Mouse (Mus musculus): Measurements from ENCODE around the gene Creb3. TPM values are rescaled to one million over a fixed set of nuclear protein-coding genes. Genes with fewer than 3 reads are reported as not detected.

The Creb3 gene
- total RNA-seq (2014; rRNA removed) (45.4 and 50.4 TPM in 2 replicates), polyA plus RNA-seq (2015; fragmentation: Nextera tagmentation; extraction: Ambion mirVana) (85.2 and 91.2 TPM in 2 replicates)

DNA sequence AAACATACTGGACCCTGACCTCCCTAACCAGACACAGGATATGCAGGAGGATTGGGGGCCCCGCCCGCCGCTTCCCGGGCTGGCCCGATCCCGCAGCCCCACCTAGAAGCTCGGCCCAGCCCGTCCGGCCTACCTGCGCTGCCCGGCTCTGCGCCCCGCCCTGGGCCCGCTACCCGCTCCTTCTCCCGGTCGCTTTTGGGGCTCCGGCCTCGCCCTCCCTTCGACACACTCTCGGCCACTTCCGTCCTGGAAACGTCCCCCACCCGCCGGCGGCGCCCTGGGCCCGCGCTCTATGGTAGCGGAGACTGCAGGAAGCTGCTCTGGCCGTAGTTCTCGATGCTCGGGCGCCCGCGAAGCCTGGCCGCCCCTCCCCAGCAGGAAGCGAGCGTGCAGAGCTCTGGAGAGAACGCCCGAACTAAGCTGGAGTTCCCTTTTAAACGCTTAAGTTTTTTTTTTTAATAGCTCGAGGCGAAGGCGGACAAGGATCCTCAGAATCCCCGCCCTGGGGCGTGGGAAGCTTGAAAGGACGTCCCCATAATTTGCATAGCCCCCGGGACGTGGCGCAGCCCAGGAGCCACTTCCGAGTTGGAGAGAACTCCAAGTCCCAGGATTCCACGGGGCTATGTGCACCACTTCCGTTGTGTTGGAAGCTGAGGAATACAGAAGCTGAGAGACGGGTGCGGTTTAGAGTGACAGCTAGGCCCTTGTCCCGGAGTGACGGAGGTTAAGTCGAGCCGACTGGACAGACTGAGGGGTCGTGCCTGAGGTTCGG, at the start of gene Creb3, which contains the start of gene Tln1:
Gene Creb3, plus strand, starts transcription at position 336 of the 772 bp plus-strand sequence.
Gene Tln1, minus strand, starts transcription at position 695 of the 772 bp plus-strand sequence.
- peak; percentile 20 for TF ChIP-seq CTCF (IDR thresholded peaks at IDR 0.05)
- Histone ChIP-seq H3K4me3 (ENCODE audit: low read depth, low read length) (peak within 1 kb of the TSS; percentile 92), H3K9me3 (ENCODE audit: low read length) (no peaks in the 10 kb centered on the region), H3K9ac (replicated peaks; ENCODE audit: low read length, poor library complexity, severe bottlenecking) (peak within 1 kb of the TSS; percentile 87), H3K4me2 (ENCODE audit: low read depth, low read length, poor library complexity, severe bottlenecking) (peak within 1 kb of the TSS; percentile 86), H3K4me1 (ENCODE audit: insufficient read depth, low read length) (peaks cover 23% of the 10 kb centered on the region), H3K27me3 (ENCODE audit: insufficient read depth, low read length) (no peaks in the 10 kb centered on the region), H3K27ac (ENCODE audit: low read depth, low read length) (peak within 1 kb of the TSS; percentile 93), H3K36me3 (ENCODE audit: insufficient read depth, low read length) (peaks cover 30% of the 10 kb centered on the region)
- DNase-seq (ENCODE audit: low spot score) (peak; percentile 97), ATAC-seq (ENCODE audit: low FRiP score) (peak; percentile 96)
- under 1% methylated on average over 62 of the region's 62 CpGs for WGBS

DNA sequence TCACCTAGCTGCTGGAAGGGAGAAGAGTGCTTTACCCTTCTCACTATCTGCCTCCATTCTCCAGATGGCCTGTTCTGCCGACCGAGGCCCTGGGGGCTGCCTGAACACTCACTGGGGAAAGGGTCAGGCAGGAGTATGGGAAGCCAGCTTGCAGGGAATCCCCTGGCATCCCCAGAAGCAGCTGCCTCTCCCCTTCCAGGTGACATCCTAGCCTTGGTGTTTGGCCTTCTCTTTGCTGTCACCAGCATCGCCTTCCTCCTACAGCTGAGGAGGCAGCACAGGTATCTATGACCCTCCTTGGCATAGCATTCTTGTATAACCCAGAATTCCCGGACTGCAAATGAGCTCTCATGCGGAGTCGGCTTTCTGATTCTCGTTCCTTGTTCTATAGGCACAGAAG, 49.5 kb upstream of the Creb3 start:
- Histone ChIP-seq H3K4me1 (ENCODE audit: insufficient read depth, low read length) (no peaks in the 10 kb centered on the region; the same call in 1 of the 2 replicates), H3K27ac (ENCODE audit: low read depth, low read length) (no peak overlapping the region), H3K9me3 (ENCODE audit: low read length) (no peaks in the 10 kb centered on the region), H3K4me3 (ENCODE audit: low read depth, low read length) (no peak overlapping the region), H3K36me3 (ENCODE audit: insufficient read depth, low read length) (no peaks in the 10 kb centered on the region), H3K27me3 (ENCODE audit: insufficient read depth, low read length) (peaks cover 12% of the 10 kb centered on the region), H3K9ac (replicated peaks; ENCODE audit: low read length, poor library complexity, severe bottlenecking) (no peak overlapping the region), H3K4me2 (ENCODE audit: low read depth, low read length, poor library complexity, severe bottlenecking) (no peak overlapping the region)
- no peak for DNase-seq (ENCODE audit: low spot score)
- 67% methylated on average over 7 of the region's 7 CpGs for WGBS
- ATAC-seq (ENCODE audit: low FRiP score): no peak
- TF ChIP-seq CTCF (IDR thresholded peaks at IDR 0.05): no peak

- 81% methylated on average over 4 of the region's 4 CpGs for WGBS
- no peak overlapping the region for H3K27ac ChIP-seq (ENCODE audit: low read depth, low read length)
- ATAC-seq (ENCODE audit: low FRiP score) (no peak), DNase-seq (ENCODE audit: low spot score) (no peak)
- no peak for TF ChIP-seq CTCF (IDR thresholded peaks at IDR 0.05)
- H3K9me3 ChIP-seq (ENCODE audit: low read length): no peaks in the 10 kb centered on the region
- peaks cover 12% of the 10 kb centered on the region for H3K27me3 ChIP-seq (ENCODE audit: insufficient read depth, low read length)
- no peak overlapping the region for H3K4me3 ChIP-seq (ENCODE audit: low read depth, low read length)
- H3K36me3 ChIP-seq (ENCODE audit: insufficient read depth, low read length): no peaks in the 10 kb centered on the region
- H3K4me1 ChIP-seq (ENCODE audit: insufficient read depth, low read length): no peaks in the 10 kb centered on the region; the same call in 1 of the 2 replicates
- H3K9ac ChIP-seq (replicated peaks; ENCODE audit: low read length, poor library complexity, severe bottlenecking): no peak overlapping the region
- no peak overlapping the region for H3K4me2 ChIP-seq (ENCODE audit: low read depth, low read length, poor library complexity, severe bottlenecking)
Observed at GRCm38 (mm10) chr4:43513300-43513699, 48.8 kb upstream of the Creb3 start.

GRCm38 (mm10) chr4:43513791-43514190, 48.3 kb upstream of the Creb3 start:
- no peak for ATAC-seq (ENCODE audit: low FRiP score)
- H3K9me3 ChIP-seq (ENCODE audit: low read length): no peaks in the 10 kb centered on the region
- no peak overlapping the region for H3K4me2 ChIP-seq (ENCODE audit: low read depth, low read length, poor library complexity, severe bottlenecking)
- DNase-seq (ENCODE audit: low spot score): no peak
- H3K9ac ChIP-seq (replicated peaks; ENCODE audit: low read length, poor library complexity, severe bottlenecking): no peak overlapping the region
- no peak overlapping the region for H3K4me3 ChIP-seq (ENCODE audit: low read depth, low read length)
- 78% methylated on average over 4 of the region's 4 CpGs for WGBS
- no peak overlapping the region for H3K27ac ChIP-seq (ENCODE audit: low read depth, low read length)
- no peaks in the 10 kb centered on the region for H3K36me3 ChIP-seq (ENCODE audit: insufficient read depth, low read length)
- H3K27me3 ChIP-seq (ENCODE audit: insufficient read depth, low read length): peaks cover 8% of the 10 kb centered on the region
- TF ChIP-seq CTCF (IDR thresholded peaks at IDR 0.05): no peak
- H3K4me1 ChIP-seq (ENCODE audit: insufficient read depth, low read length): no peaks in the 10 kb centered on the region

- DNase-seq (ENCODE audit: low spot score): no peak
- no peak for TF ChIP-seq CTCF (IDR thresholded peaks at IDR 0.05)
- no peaks in the 10 kb centered on the region for H3K9me3 ChIP-seq (ENCODE audit: low read length)
- no peaks in the 10 kb centered on the region for H3K36me3 ChIP-seq (ENCODE audit: insufficient read depth, low read length)
- H3K4me3 ChIP-seq (ENCODE audit: low read depth, low read length): no peak overlapping the region
- 72% methylated on average over 11 of the region's 11 CpGs for WGBS
- no peak overlapping the region for H3K27ac ChIP-seq (ENCODE audit: low read depth, low read length)
- H3K9ac ChIP-seq (replicated peaks; ENCODE audit: low read length, poor library complexity, severe bottlenecking): no peak overlapping the region
- H3K27me3 ChIP-seq (ENCODE audit: insufficient read depth, low read length): no peaks in the 10 kb centered on the region
- H3K4me2 ChIP-seq (ENCODE audit: low read depth, low read length, poor library complexity, severe bottlenecking): no peak overlapping the region
- H3K4me1 ChIP-seq (ENCODE audit: insufficient read depth, low read length): no peaks in the 10 kb centered on the region
- ATAC-seq (ENCODE audit: low FRiP score): no peak
Observed at GRCm38 (mm10) chr4:43515764-43516708, 46.1 kb upstream of the Creb3 start.

Measured in midbrain, postnatal 0 days (tissue).